Mouse (Mus musculus) lung, postnatal 0 days (tissue): ENCODE results near the gene Irak1.

Experiments used
- CTCF ChIP-seq: IDR thresholded peaks from 2 replicates; pipeline ENCODE4 v1.5.1; 2016; ENCODE audit warnings: antibody characterized with exemption, mild to moderate bottlenecking
- EP300 ChIP-seq: IDR thresholded peaks from 2 replicates; pipeline ENCODE4 v1.6.1; 2016; ENCODE audit warnings: antibody characterized with exemption, mild to moderate bottlenecking, control low read depth

GRCm38 (mm10) chrX:74008063-74008462, 15.7 kb downstream of the Irak1 start:
- TF ChIP-seq CTCF (no peak), EP300 (no peak)
